Mouse (Mus musculus): Measurements from ENCODE around the gene 1700018B08Rik.

DNA sequence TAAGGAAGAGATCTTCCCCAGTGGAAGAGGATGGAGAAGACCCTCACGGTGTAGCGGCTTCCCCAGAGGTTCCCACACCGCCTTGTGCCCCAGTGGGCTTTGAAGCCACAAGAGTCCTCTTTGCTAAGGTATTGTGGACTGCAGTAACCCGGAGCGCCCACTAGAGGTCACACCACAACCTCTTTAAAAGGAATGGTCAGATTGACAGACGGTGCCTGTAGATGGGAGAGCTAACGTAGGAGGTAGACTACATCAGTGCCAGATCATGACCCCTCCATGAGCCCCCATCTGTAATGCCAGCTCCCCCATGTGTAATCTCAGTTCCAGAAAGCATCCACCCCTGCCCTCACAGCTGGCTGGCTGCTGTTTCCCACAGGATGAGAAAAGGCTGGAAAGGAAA is 3.0 kb upstream of the 1700018B08Rik start:
- TF ChIP-seq POLR2A (IDR thresholded peaks at IDR 0.05; ENCODE audit: low read depth, low read length) (no peak), CTCF (IDR thresholded peaks at IDR 0.05; ENCODE audit: extremely low read depth, insufficient read length, insufficient replicate concordance, low read depth, low read length) (peak; percentile 74; the same call in 1 of the 2 replicates)
